Mouse (Mus musculus) heart, adult 2 months (tissue): ENCODE results near the gene Tln1. TPM values are rescaled to one million over a fixed set of nuclear protein-coding genes. Genes with fewer than 3 reads are reported as not detected.
"Not testable (repeated sequence)": the region's sequence is repeated elsewhere in the genome, so short reads cannot be mapped to it uniquely, and the experiment has no call there.

ENCODE experiments used
- DNase-seq, 2 experiments: peaks; one replicate each; pipeline ENCODE4 v3.0.0; 2021
- H3K27ac ChIP-seq: fragments of 200-600 bp; 2 replicates; pipeline ENCODE4 v1.8.1; 2022
- H3K27me3 ChIP-seq: fragments of 200-500 bp; 2 replicates; pipeline ENCODE4 v1.6.1; 2012; ENCODE audit warnings: mild to moderate bottlenecking, low read length, inconsistent platforms, mixed read lengths; ENCODE audit not compliant: control insufficient read depth, insufficient read depth
- H3K36me3 ChIP-seq: fragments of 200-500 bp; 2 replicates; pipeline ENCODE4 v1.6.1; 2012; ENCODE audit warnings: low read length, inconsistent platforms; ENCODE audit not compliant: control insufficient read depth, insufficient read depth
- H3K4me1 ChIP-seq: fragments of 200-500 bp; 2 replicates; pipeline ENCODE4 v1.6.1; 2011; ENCODE audit warnings: low read length; ENCODE audit not compliant: control insufficient read depth, insufficient read depth
- H3K4me3 ChIP-seq: fragments of 200-600 bp; 2 replicates; pipeline ENCODE4 v1.8.1; 2022
- H3K79me2 ChIP-seq: fragments of 200-500 bp; replicated peaks from 2 replicates; pipeline ENCODE4 v1.6.1; 2012; ENCODE audit warnings: mild to moderate bottlenecking, inconsistent platforms, low read length, moderate library complexity, mixed read lengths; ENCODE audit not compliant: control insufficient read depth, insufficient read depth
- H3K9ac ChIP-seq: fragments of 200-500 bp; 2 replicates; pipeline ENCODE4 v1.6.1; 2012; ENCODE audit warnings: low read depth, mild to moderate bottlenecking, control low read depth, inconsistent platforms, low read length, mixed read lengths
- CTCF ChIP-seq: fragments of 200-600 bp; IDR thresholded peaks from 2 replicates; pipeline ENCODE4 v1.8.1; 2022; ENCODE audit warnings: antibody characterized with exemption, mild to moderate bottlenecking, moderate library complexity
- EP300 ChIP-seq: fragments of 200-500 bp; IDR thresholded peaks from 2 replicates; pipeline ENCODE4 v1.6.1; 2011; ENCODE audit warnings: low read depth, low read length, control low read depth; ENCODE audit not compliant: insufficient read depth
- POLR2A ChIP-seq: fragments of 200-500 bp; IDR thresholded peaks from 2 replicates; pipeline ENCODE4 v1.6.1; 2011; ENCODE audit warnings: mild to moderate bottlenecking, low read depth, low read length, control low read depth; ENCODE audit not compliant: insufficient read depth
- WGBS: fragments of 180-500 bp; shearing (Covaris S2); methylation state at CpG from one replicate; pipeline ENCODE4 v1.1.7; 2018; 5-methylcytosine and 5-hydroxymethylcytosine counted together
- intact Hi-C: fragments of 180-260 bp; cut with DNase I; formaldehyde crosslinking; loops from one replicate; pipeline ENCODE4 v1.15.1; 2025
- polyA plus RNA-seq: library from polyadenylated mRNA; depleted of rRNA; stranded (reverse); fragments of >200 nt; gene quantifications from 2 replicates; pipeline ENCODE4 v1.2.3, GENCODE M21; 2012; rRNA removed
- total RNA-seq, 2 experiments: library from RNA; stranded (reverse); gene quantifications; 2 replicates each; pipeline ENCODE4 v1.2.3; 2021

Gene Tln1
- total and polyA plus RNA-seq, 3 experiments, result 53.1 to 109 (median 105) TPM

GRCm38 (mm10) chr4:43490801-43491200 is 71.7 kb downstream of the Tln1 start:
- no peak for TF ChIP-seq POLR2A
- TF ChIP-seq CTCF, result no peak
- no peak for TF ChIP-seq EP300
- no peak overlapping the region; the same call in 1 of the 2 replicates for H3K27ac ChIP-seq
- DNase-seq, result peak in 1 of 2 experiments; percentile 44
- intact Hi-C loops, result loop anchor here (5.0 kb wide), 1 partner anchor 72 kb away; the partner anchor contains the start of genes Creb3 and Tln1
- no peaks in the 10 kb centered on the region for H3K27me3 ChIP-seq
- H3K4me3 ChIP-seq, result no peak overlapping the region
- no peaks in the 10 kb centered on the region for H3K36me3 ChIP-seq
- peaks cover 6% of the 10 kb centered on the region for H3K4me1 ChIP-seq
- 62% methylated on average over 5 of the region's 5 CpGs for WGBS
- H3K79me2 ChIP-seq, result no peaks in the 10 kb centered on the region
- H3K9ac ChIP-seq, result no peak overlapping the region

- Histone ChIP-seq H3K9ac (no peak overlapping the region), H3K27ac (no peak overlapping the region), H3K36me3 (no peaks in the 10 kb centered on the region), H3K4me1 (peaks cover 6% of the 10 kb centered on the region), H3K27me3 (no peaks in the 10 kb centered on the region), H3K4me3 (no peak overlapping the region), H3K79me2 (no peaks in the 10 kb centered on the region)
- no peak for TF ChIP-seq CTCF
- TF ChIP-seq EP300, result no peak
- TF ChIP-seq POLR2A, result no peak
- 96% methylated on average over 3 of the region's 3 CpGs for WGBS
- no peak for DNase-seq
- intact Hi-C loops, result loop anchor here (1.0 to 5.0 kb wide), 2 partner anchors 69 to 73 kb away; partner anchors contain the start of genes Creb3 and Tln1
Observed at GRCm38 (mm10) chr4:43489611-43490010, 72.9 kb downstream of the Tln1 start.

GRCm38 (mm10) chr4:43485666-43486065 is 76.8 kb downstream of the Tln1 start:
- DNase-seq, H3K4me1 ChIP-seq, H3K79me2 ChIP-seq, H3K36me3 ChIP-seq, H3K27me3 ChIP-seq, H3K4me3 ChIP-seq, H3K9ac ChIP-seq, intact Hi-C loops, H3K27ac ChIP-seq: not testable (repeated sequence)
- 86% methylated on average over 5 of the region's 5 CpGs for whole genome bisulfite sequencing

- Histone ChIP-seq H3K9ac (no peak within 1 kb of the TSS), H3K4me1 (no peaks in the 10 kb centered on the region; the same call in 1 of the 2 replicates), H3K27ac (no peak within 1 kb of the TSS), H3K79me2 (no peaks in the 10 kb centered on the region), H3K4me3 (no peak within 1 kb of the TSS), H3K27me3 (no peaks in the 10 kb centered on the region), H3K36me3 (no peaks in the 10 kb centered on the region)
- DNase-seq, result no peak
- intact Hi-C loops, result loop anchor here (5.0 kb wide), 1 partner anchor 216 kb away; the partner anchor contains the start of gene Atp8b5
- TF ChIP-seq EP300 (no peak), CTCF (no peak), POLR2A (no peak)
- 66% methylated on average over 12 of the region's 12 CpGs for WGBS
Observed at GRCm38 (mm10) chr4:43483535-43484091, 78.9 kb downstream of the Tln1 start, which contains the start of gene Sit1. Gene Sit1 (minus strand): TSS chr4:43483734.

- Histone ChIP-seq H3K27me3 (no peaks in the 10 kb centered on the region), H3K79me2 (no peaks in the 10 kb centered on the region), H3K36me3 (no peaks in the 10 kb centered on the region), H3K27ac (no peak overlapping the region), H3K4me3 (no peak overlapping the region), H3K4me1 (no peaks in the 10 kb centered on the region; the same call in 1 of the 2 replicates), H3K9ac (no peak overlapping the region)
- no peak for TF ChIP-seq CTCF
- TF ChIP-seq POLR2A, result no peak
- TF ChIP-seq EP300, result no peak
- intact Hi-C loops, result loop anchor here (5.0 kb wide), 1 partner anchor 215 kb away; the partner anchor contains the start of gene Atp8b5
- 47% methylated on average over 10 of the region's 10 CpGs for WGBS
- DNase-seq, result no peak
Observed at GRCm38 (mm10) chr4:43482591-43482990, 79.9 kb downstream of the Tln1 start.

- intact Hi-C loops, result loop anchor here (5.0 kb wide), 1 partner anchor 215 kb away; the partner anchor contains the start of gene Atp8b5
- Histone ChIP-seq H3K9ac (no peak overlapping the region), H3K27me3 (no peaks in the 10 kb centered on the region), H3K4me1 (no peaks in the 10 kb centered on the region; the same call in 1 of the 2 replicates), H3K4me3 (no peak overlapping the region), H3K36me3 (no peaks in the 10 kb centered on the region), H3K79me2 (no peaks in the 10 kb centered on the region), H3K27ac (no peak overlapping the region)
- 60% methylated on average over 7 of the region's 7 CpGs for WGBS
- TF ChIP-seq CTCF (no peak), EP300 (no peak), POLR2A (no peak)
- no peak for DNase-seq
Observed at GRCm38 (mm10) chr4:43481894-43482456, 80.5 kb downstream of the Tln1 start.

Other genes starting within 250 kb of the Tln1 start
- gene Rusc2, start 180.7 kb downstream of the Tln1 start, total RNA-seq, result 10 to 100 TPM; 43.5 to 45.3 TPM
- 27.2 and 27.5 TPM in 2 replicates for gene Rusc2, start 180.7 kb downstream of the Tln1 start, polyA plus RNA-seq
- not detected for gene Fam166b, start 133.6 kb downstream of the Tln1 start, total RNA-seq
- 1.4 TPM in 1 of 2 replicates, not detected in the other for gene Fam166b, start 133.6 kb downstream of the Tln1 start, polyA plus RNA-seq
- gene Tesk1, start 120.8 kb downstream of the Tln1 start, total RNA-seq, result 10 to 100 TPM; 36.6 to 37.5 TPM
- 51.5 and 52.6 TPM in 2 replicates for gene Tesk1, start 120.8 kb downstream of the Tln1 start, polyA plus RNA-seq
- 1 to 10 TPM in 1 of 2 experiments, under 1 TPM in 1; 0.97 to 1.0 TPM for gene Cd72, start 108.1 kb downstream of the Tln1 start, total RNA-seq
- 1.8 and 4.8 TPM in 2 replicates for gene Cd72, start 108.1 kb downstream of the Tln1 start, polyA plus RNA-seq
- under 1 TPM in 1 of 2 experiments, not detected in 1; 0.31 TPM for gene Sit1, start 79.0 kb downstream of the Tln1 start, total RNA-seq
- gene Sit1, start 79.0 kb downstream of the Tln1 start, polyA plus RNA-seq, result not detected in 2 replicates
- 10 to 100 TPM; 29.8 to 33.8 TPM for gene Ccdc107, start 69.8 kb downstream of the Tln1 start, total RNA-seq
- gene Ccdc107, start 69.8 kb downstream of the Tln1 start, polyA plus RNA-seq, result 50.8 and 67.9 TPM in 2 replicates
- under 1 TPM; 0.30 to 0.31 TPM for gene Arhgef39, start 63.0 kb downstream of the Tln1 start, total RNA-seq
- gene Arhgef39, start 63.0 kb downstream of the Tln1 start, polyA plus RNA-seq, result 1.6 and 1.7 TPM in 2 replicates
- under 1 TPM; 0.11 to 0.34 TPM for gene Car9, start 55.7 kb downstream of the Tln1 start, total RNA-seq
- 0.32 and 0.55 TPM in 2 replicates for gene Car9, start 55.7 kb downstream of the Tln1 start, polyA plus RNA-seq
- 10 to 100 TPM; 35.4 to 41.2 TPM for gene Tpm2, start 38.9 kb downstream of the Tln1 start, total RNA-seq
- 41.8 and 44.9 TPM in 2 replicates for gene Tpm2, start 38.9 kb downstream of the Tln1 start, polyA plus RNA-seq
- 10 to 100 TPM; 44.0 to 46.5 TPM for gene Creb3, start 359 bp downstream of the Tln1 start, total RNA-seq
- 29.8 and 36.8 TPM in 2 replicates for gene Creb3, start 359 bp downstream of the Tln1 start, polyA plus RNA-seq
- gene Rgp1, start 16.0 kb upstream of the Tln1 start, total RNA-seq, result 10 to 100 TPM; 29.4 to 31.7 TPM
- gene Rgp1, start 16.0 kb upstream of the Tln1 start, polyA plus RNA-seq, result 38.1 and 47.5 TPM in 2 replicates
- gene Gba2, start 16.2 kb upstream of the Tln1 start, total RNA-seq, result 10 to 100 TPM; 11.5 to 13.2 TPM
- 18.2 and 27.4 TPM in 2 replicates for gene Gba2, start 16.2 kb upstream of the Tln1 start, polyA plus RNA-seq
- under 1 TPM; 0.52 to 0.57 TPM for gene Msmp, start 21.8 kb upstream of the Tln1 start, total RNA-seq
- 0.62 and 0.67 TPM in 2 replicates for gene Msmp, start 21.8 kb upstream of the Tln1 start, polyA plus RNA-seq
- gene Npr2, start 69.2 kb upstream of the Tln1 start, total RNA-seq, result 10 to 100 TPM; 35.9 to 43.4 TPM
- 57.0 and 63.0 TPM in 2 replicates for gene Npr2, start 69.2 kb upstream of the Tln1 start, polyA plus RNA-seq
- gene Spag8, start 90.9 kb upstream of the Tln1 start, total RNA-seq, result under 1 TPM in 1 of 2 experiments, not detected in 1; 0.29 TPM
- 0.44 and 2.0 TPM in 2 replicates for gene Spag8, start 90.9 kb upstream of the Tln1 start, polyA plus RNA-seq
- gene Hint2, start 93.8 kb upstream of the Tln1 start, total RNA-seq, result 100 to 1,000 TPM; 143 to 155 TPM
- gene Hint2, start 93.8 kb upstream of the Tln1 start, polyA plus RNA-seq, result 165 and 201 TPM in 2 replicates
- 10 to 100 TPM; 17.9 to 18.2 TPM for gene Tmem8b, start 106.3 kb upstream of the Tln1 start, total RNA-seq
- 21.1 and 22.2 TPM in 2 replicates for gene Tmem8b, start 106.3 kb upstream of the Tln1 start, polyA plus RNA-seq
- under 1 TPM; 0.16 to 0.43 TPM for gene Fam221b, start 106.5 kb upstream of the Tln1 start, total RNA-seq
- 0.18 and 0.35 TPM in 2 replicates for gene Fam221b, start 106.5 kb upstream of the Tln1 start, polyA plus RNA-seq
- gene Olfr70, start 138.1 kb upstream of the Tln1 start, total RNA-seq, result not detected
- gene Olfr70, start 138.1 kb upstream of the Tln1 start, polyA plus RNA-seq, result not detected in 2 replicates
- gene Olfr71, start 147.6 kb upstream of the Tln1 start, total RNA-seq, result not detected
- gene Olfr71, start 147.6 kb upstream of the Tln1 start, polyA plus RNA-seq, result not detected in 2 replicates
- gene Hrct1, start 164.5 kb upstream of the Tln1 start, total RNA-seq, result 1 to 10 TPM; 4.0 to 4.7 TPM
- 8.8 and 10.7 TPM in 2 replicates for gene Hrct1, start 164.5 kb upstream of the Tln1 start, polyA plus RNA-seq
- gene Spaar, start 167.3 kb upstream of the Tln1 start, total RNA-seq, result 1 to 10 TPM; 4.4 to 4.8 TPM
- gene Spaar, start 167.3 kb upstream of the Tln1 start, polyA plus RNA-seq, result 5.2 and 7.8 TPM in 2 replicates
- gene Olfr159, start 208.3 kb upstream of the Tln1 start, total RNA-seq, result not detected
- gene Olfr159, start 208.3 kb upstream of the Tln1 start, polyA plus RNA-seq, result not detected in 2 replicates